Mouse (Mus musculus): Measurements from ENCODE around the gene Ctnnbip1.
"Not testable (repeated sequence)": the region's sequence is repeated elsewhere in the genome, so short reads cannot be mapped to it uniquely, and the experiment has no call there.

Gene Ctnnbip1

GRCm38 (mm10) chr4:149590200-149590599 lies 72.2 kb downstream of the Ctnnbip1 start:
- no peak for DNase-seq

GRCm38 (mm10) chr4:149591486-149591885 lies 73.5 kb downstream of the Ctnnbip1 start:
- peak in 1 of 2 experiments; percentile 53 for DNase-seq

GRCm38 (mm10) chr4:149594913-149595581 lies 77.0 kb downstream of the Ctnnbip1 start:
- no peak for DNase-seq

GRCm38 (mm10) chr4:149597641-149598208 lies 79.7 kb downstream of the Ctnnbip1 start:
- peak in 1 of 2 experiments; percentile 41 for DNase-seq

- DNase-seq, result no peak
Observed at GRCm38 (mm10) chr4:149599549-149599948, 81.5 kb downstream of the Ctnnbip1 start.

- DNase-seq, result no peak
Observed at GRCm38 (mm10) chr4:149600130-149600529, 82.1 kb downstream of the Ctnnbip1 start.

GRCm38 (mm10) chr4:149601484-149601883 lies 83.4 kb downstream of the Ctnnbip1 start:
- peak in 1 of 2 experiments; percentile 21 for DNase-seq

GRCm38 (mm10) chr4:149602236-149602635 lies 84.2 kb downstream of the Ctnnbip1 start:
- DNase-seq, result no peak

GRCm38 (mm10) chr4:149603860-149604259 lies 85.8 kb downstream of the Ctnnbip1 start:
- DNase-seq, result no peak

GRCm38 (mm10) chr4:149604518-149604917 lies 86.5 kb downstream of the Ctnnbip1 start:
- no peak for DNase-seq

- no peak for DNase-seq
Observed at GRCm38 (mm10) chr4:149606056-149606455, 88.0 kb downstream of the Ctnnbip1 start.

- DNase-seq, result no peak
Observed at GRCm38 (mm10) chr4:149606766-149607358, 88.8 kb downstream of the Ctnnbip1 start.

- no peak for DNase-seq
Observed at GRCm38 (mm10) chr4:149607591-149608308, 89.7 kb downstream of the Ctnnbip1 start.

GRCm38 (mm10) chr4:149608309-149608638 lies 90.2 kb downstream of the Ctnnbip1 start:
- DNase-seq, result no peak

GRCm38 (mm10) chr4:149609256-149610025 lies 91.4 kb downstream of the Ctnnbip1 start:
- no peak for DNase-seq

- DNase-seq, result peak; percentile 26 to 77
Observed at GRCm38 (mm10) chr4:149611376-149612044, 93.5 kb downstream of the Ctnnbip1 start.

- DNase-seq, result not testable (repeated sequence)
Observed at GRCm38 (mm10) chr4:149613497-149613896, 95.5 kb downstream of the Ctnnbip1 start.

- no peak for DNase-seq
Observed at GRCm38 (mm10) chr4:149614869-149615268, 96.8 kb downstream of the Ctnnbip1 start.

Measured in kidney, postnatal 36 days (tissue).